ENCODE assay signal across 26 mouse cellular contexts in the genomic region with DNA sequence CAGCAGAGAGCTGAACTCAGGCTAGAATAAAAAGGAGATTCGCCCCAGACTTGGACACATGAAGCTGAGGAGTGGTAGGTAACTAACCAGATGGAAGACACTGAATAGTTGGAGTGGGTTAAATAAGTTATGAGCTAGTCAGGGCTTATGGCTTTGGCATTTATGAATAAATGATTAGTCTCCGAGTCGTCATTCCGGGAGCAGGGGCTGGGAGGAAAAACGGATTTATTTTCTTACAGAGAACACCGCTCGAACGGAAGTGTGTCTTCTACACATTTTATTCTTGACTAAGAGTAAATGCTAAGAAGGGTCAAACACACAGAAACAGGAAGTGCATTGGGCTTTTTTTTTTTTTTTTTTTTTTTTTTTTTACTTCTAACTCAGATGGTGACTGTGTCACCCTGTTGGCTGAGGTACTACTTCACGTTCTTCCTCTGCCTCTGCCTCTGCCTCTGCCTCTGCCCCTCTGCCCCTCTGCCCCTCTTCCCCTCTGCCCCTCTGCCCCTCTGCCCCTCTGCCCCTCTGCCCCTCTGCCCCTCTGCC. TPM values are rescaled to one million over a fixed set of nuclear protein-coding genes. Genes with fewer than 3 reads are reported as not detected.
DNase-seq lines count a peak whose midpoint lies in the region; ATAC-seq and TF ChIP-seq lines count a peak whose summit lies in the region.
"Had no signal": no experiment of that assay in that cellular context is flagged by ENCODE, and none has a peak within 500 bp of the region (broad histone marks: within the 10 kb centered on the region; RNA-seq: fewer than 3 reads in every experiment).

No protein-coding gene starts in this region.

- no peak overlapping the region for H3K9ac ChIP-seq in lung, embryonic 15.5 days
- no peak overlapping the region for H3K9ac ChIP-seq in heart, adult 2 months (ENCODE audit: low read depth, low read length)
- H3K9ac ChIP-seq: embryonic facial prominence, embryonic 12.5 days; forebrain, embryonic 13.5 days; limb, embryonic 12.5 days; liver, embryonic 12.5 days; lung, embryonic 14.5 days had no signal

- no peak for DNase-seq in lung, adult 18-20 months
- DNase-seq in CD4-positive helper T cell, adult 2 months (ENCODE audit: low read depth, low spot score) = peak; percentile 46
- no peak for DNase-seq in frontal cortex, postnatal 14 days (ENCODE audit: low spot score in 2 of 2)
- DNase-seq in heart, adult 2 months = no peak
- DNase-seq in cerebellum, adult 2 months = no peak
- DNase-seq: cerebellum, adult 8-10 months; gastrocnemius, postnatal 14 days; kidney, adult 9 months; lung, embryonic 14.5 days; lung, postnatal 4 days; spleen, adult 18-20 months had no signal

- intact Hi-C loops in heart, adult 2 months (cut with DNase I) = no loop called here

- H3K27me3 ChIP-seq in lung, embryonic 15.5 days = no peaks in the 10 kb centered on the region
- no peaks in the 10 kb centered on the region for H3K27me3 ChIP-seq in heart, adult 2 months (ENCODE audit: control insufficient read depth, insufficient read depth, low read length)
- no peaks in the 10 kb centered on the region for H3K27me3 ChIP-seq in cerebellum, adult 2 months (ENCODE audit: control insufficient read depth, insufficient read depth, low read length)
- H3K27me3 ChIP-seq: embryonic facial prominence, embryonic 12.5 days; forebrain, embryonic 13.5 days; limb, embryonic 12.5 days; liver, embryonic 12.5 days had no signal

- 45% methylated on average over 9 of the region's 9 CpGs for WGBS in lung, embryonic 15.5 days
- WGBS in heart, adult 2 months = 54% methylated on average over 9 of the region's 9 CpGs
- 77% methylated on average over 9 of the region's 9 CpGs for WGBS in cerebellum, adult 2 months

- H3K36me3 ChIP-seq in lung, embryonic 15.5 days = no peaks in the 10 kb centered on the region
- no peaks in the 10 kb centered on the region for H3K36me3 ChIP-seq in heart, adult 2 months (ENCODE audit: control insufficient read depth, insufficient read depth, low read length)
- H3K36me3 ChIP-seq: embryonic facial prominence, embryonic 12.5 days; G1E; limb, embryonic 12.5 days; liver, embryonic 12.5 days had no signal

- no peaks in the 10 kb centered on the region for H3K9me3 ChIP-seq in lung, embryonic 15.5 days

- H3K79me2 ChIP-seq in heart, adult 2 months (replicated peaks; ENCODE audit: control insufficient read depth, insufficient read depth, low read length) = no peaks in the 10 kb centered on the region

- no peak for TF ChIP-seq POLR2A in heart, adult 2 months (IDR thresholded peaks at IDR 0.05; ENCODE audit: insufficient read depth, low read depth, low read length)
- TF ChIP-seq POLR2A in cerebellum, adult 2 months (IDR thresholded peaks at IDR 0.05; ENCODE audit: borderline replicate concordance, insufficient read depth, low read length) = no peak

- no peak overlapping the region for H3K4me3 ChIP-seq in lung, embryonic 15.5 days
- no peak overlapping the region for H3K4me3 ChIP-seq in heart, adult 2 months
- no peak overlapping the region for H3K4me3 ChIP-seq in cerebellum, adult 2 months (replicated peaks; ENCODE audit: insufficient read depth, low read depth, low read length)
- H3K4me3 ChIP-seq: embryonic facial prominence, embryonic 12.5 days; erythroblast, embryonic 14.5 days; forebrain, embryonic 13.5 days; limb, embryonic 12.5 days; liver, embryonic 12.5 days had no signal

- H3K4me1 ChIP-seq in lung, embryonic 15.5 days = no peaks in the 10 kb centered on the region
- H3K4me1 ChIP-seq in heart, adult 2 months (ENCODE audit: control insufficient read depth, insufficient read depth, low read length) = no peaks in the 10 kb centered on the region
- H3K4me1 ChIP-seq in cerebellum, adult 2 months (ENCODE audit: control insufficient read depth, insufficient read depth, low read length) = no peaks in the 10 kb centered on the region
- H3K4me1 ChIP-seq: embryonic facial prominence, embryonic 12.5 days; forebrain, embryonic 13.5 days; limb, embryonic 12.5 days; liver, embryonic 12.5 days had no signal

- H3K4me2 ChIP-seq in lung, embryonic 15.5 days = no peak overlapping the region
- H3K4me2 ChIP-seq: embryonic facial prominence, embryonic 12.5 days; forebrain, embryonic 13.5 days; limb, embryonic 12.5 days; liver, embryonic 12.5 days; lung, embryonic 14.5 days; midbrain, embryonic 11.5 days had no signal

- no peak for TF ChIP-seq EP300 in heart, adult 2 months (IDR thresholded peaks at IDR 0.05; ENCODE audit: insufficient read depth, low read depth, low read length)

- H3K27ac ChIP-seq in lung, embryonic 15.5 days = peak overlapping the region; percentile 19; the same call in 1 of the 2 replicates
- no peak overlapping the region for H3K27ac ChIP-seq in heart, adult 2 months
- H3K27ac ChIP-seq in cerebellum, adult 2 months (ENCODE audit: insufficient read depth, low read length) = no peak overlapping the region
- H3K27ac ChIP-seq: embryonic facial prominence, embryonic 12.5 days; forebrain, embryonic 13.5 days; limb, embryonic 12.5 days; liver, embryonic 12.5 days had no signal

- ATAC-seq in lung, embryonic 15.5 days (ENCODE audit: borderline replicate concordance, extremely low read depth, low FRiP score, low TSS enrichment) = no peak
- ATAC-seq in activated CD4-positive, CD25-positive, alpha-beta regulatory T cell, adult 4 months = peak; percentile 90
- ATAC-seq in megakaryocyte progenitor cell, adult 5-6 weeks (replicated peaks; ENCODE audit: poor library complexity) = peak; percentile 57
- ATAC-seq: forebrain, embryonic 13.5 days; liver, embryonic 12.5 days had no signal

- TF ChIP-seq CTCF in heart, adult 2 months (IDR thresholded peaks at IDR 0.05) = no peak
- TF ChIP-seq CTCF in cerebellum, adult 2 months (IDR thresholded peaks at IDR 0.05; ENCODE audit: borderline replicate concordance, insufficient read depth, low read depth, low read length) = no peak

RNA-seq across cellular contexts. Expression of a gene that starts 10.0 kb away (rescaled TPM):
- polyA plus RNA-seq in lung, embryonic 15.5 days (2015; fragmentation: Nextera tagmentation; extraction: Ambion mirVana) = 6.3 and 6.5 TPM in 2 replicates
- 1 to 10 TPM; 1.1 to 2.9 TPM for polyA plus RNA-seq in activated CD4-positive, CD25-positive, alpha-beta regulatory T cell, adult 4 months (2017; shearing (Covaris generic))
- total RNA-seq in megakaryocyte progenitor cell, adult 5-6 weeks (2015) = 1.1 and 1.4 TPM in 2 replicates
- total RNA-seq in megakaryocyte progenitor cell, adult 5-6 weeks (2017) = 0.24 and 0.75 TPM in 2 replicates
- under 1 TPM in 1 of 2 experiments, not detected in 1; 0.23 TPM for total RNA-seq in heart, adult 2 months (2021)
- polyA plus RNA-seq in heart, adult 2 months (2012; rRNA removed) = 1.1 and 1.2 TPM in 2 replicates
- polyA plus RNA-seq in cerebellum, adult 2 months (2012; rRNA removed) = 66.4 and 68.8 TPM in 2 replicates
- total RNA-seq: G1E had no signal
- polyA plus RNA-seq: erythroblast, embryonic 14.5 days; G1E had no signal

RNA-seq across cellular contexts. Expression of a gene that starts 13.9 kb away (rescaled TPM):
- polyA plus RNA-seq in lung, embryonic 15.5 days (2015; fragmentation: Nextera tagmentation; extraction: Ambion mirVana) = 15.6 and 16.3 TPM in 2 replicates
- polyA plus RNA-seq in activated CD4-positive, CD25-positive, alpha-beta regulatory T cell, adult 4 months (2017; shearing (Covaris generic)) = 10 to 100 TPM in 1 of 2 experiments, 1 to 10 TPM in 1; 8.3 to 10.9 TPM
- total RNA-seq in megakaryocyte progenitor cell, adult 5-6 weeks (2015) = 1.6 and 2.2 TPM in 2 replicates
- total RNA-seq in megakaryocyte progenitor cell, adult 5-6 weeks (2017) = 1.7 and 4.1 TPM in 2 replicates
- total RNA-seq in heart, adult 2 months (2021) = under 1 TPM; 0.37 to 0.57 TPM
- polyA plus RNA-seq in heart, adult 2 months (2012; rRNA removed) = 1.7 and 2.0 TPM in 2 replicates
- 6.7 TPM in 2 replicates for polyA plus RNA-seq in cerebellum, adult 2 months (2012; rRNA removed)
- polyA plus RNA-seq: G1E had no signal

RNA-seq across cellular contexts. Expression of a gene that starts 38.9 kb away (rescaled TPM):
- 116 and 124 TPM in 2 replicates for polyA plus RNA-seq in lung, embryonic 15.5 days (2015; fragmentation: Nextera tagmentation; extraction: Ambion mirVana)
- polyA plus RNA-seq in activated CD4-positive, CD25-positive, alpha-beta regulatory T cell, adult 4 months (2017; shearing (Covaris generic)) = 10 to 100 TPM; 71.9 to 75.7 TPM
- 104 and 122 TPM in 2 replicates for total RNA-seq in megakaryocyte progenitor cell, adult 5-6 weeks (2015)
- total RNA-seq in megakaryocyte progenitor cell, adult 5-6 weeks (2017) = 44.1 and 59.1 TPM in 2 replicates
- total RNA-seq in heart, adult 2 months (2021) = 10 to 100 TPM; 47.8 to 57.3 TPM
- 36.3 and 51.9 TPM in 2 replicates for polyA plus RNA-seq in heart, adult 2 months (2012; rRNA removed)
- 101 and 113 TPM in 2 replicates for polyA plus RNA-seq in cerebellum, adult 2 months (2012; rRNA removed)

RNA-seq across cellular contexts. Expression of a gene that starts 39.1 kb away (rescaled TPM):
- polyA plus RNA-seq in lung, embryonic 15.5 days (2015; fragmentation: Nextera tagmentation; extraction: Ambion mirVana) = 27.2 and 27.7 TPM in 2 replicates
- polyA plus RNA-seq in activated CD4-positive, CD25-positive, alpha-beta regulatory T cell, adult 4 months (2017; shearing (Covaris generic)) = 10 to 100 TPM in 1 of 2 experiments, 1 to 10 TPM in 1; 8.9 to 13.0 TPM
- 8.1 and 8.8 TPM in 2 replicates for total RNA-seq in megakaryocyte progenitor cell, adult 5-6 weeks (2015)
- total RNA-seq in megakaryocyte progenitor cell, adult 5-6 weeks (2017) = 13.5 and 15.7 TPM in 2 replicates
- 10 to 100 TPM; 13.7 to 14.2 TPM for total RNA-seq in heart, adult 2 months (2021)
- polyA plus RNA-seq in heart, adult 2 months (2012; rRNA removed) = 18.5 and 20.2 TPM in 2 replicates
- polyA plus RNA-seq in cerebellum, adult 2 months (2012; rRNA removed) = 21.5 and 23.8 TPM in 2 replicates

RNA-seq across cellular contexts. Expression of a gene that starts 53.3 kb away (rescaled TPM):
- not detected in 2 replicates for polyA plus RNA-seq in lung, embryonic 15.5 days (2015; fragmentation: Nextera tagmentation; extraction: Ambion mirVana)
- not detected for polyA plus RNA-seq in activated CD4-positive, CD25-positive, alpha-beta regulatory T cell, adult 4 months (2017; shearing (Covaris generic))
- not detected in 2 replicates for total RNA-seq in megakaryocyte progenitor cell, adult 5-6 weeks (2015)
- total RNA-seq in megakaryocyte progenitor cell, adult 5-6 weeks (2017) = not detected in 2 replicates
- not detected for total RNA-seq in heart, adult 2 months (2021)
- polyA plus RNA-seq in heart, adult 2 months (2012; rRNA removed) = not detected in 2 replicates
- polyA plus RNA-seq in cerebellum, adult 2 months (2012; rRNA removed) = 1.6 and 3.1 TPM in 2 replicates
- total RNA-seq: G1E; gastrocnemius, postnatal 14 days; heart, adult 8-10 months had no signal
- polyA plus RNA-seq: erythroblast, embryonic 14.5 days; forebrain, embryonic 13.5 days; G1E; heart, embryonic 16.5 days; large intestine, adult 2 months; liver, embryonic 12.5 days; lung, embryonic 14.5 days; midbrain, embryonic 11.5 days; stomach, embryonic 16.5 days; urinary bladder, adult 2 months had no signal
